Mouse (Mus musculus) erythroblast, embryonic 14.5 days (primary cell): ENCODE data around the gene Vamp9.

Source experiments
- GATA1 ChIP-seq: IDR thresholded peaks from 2 replicates; pipeline ENCODE4 v1.6.1; 2012; ENCODE audit warnings: low read length, inconsistent platforms, mixed read lengths
- TAL1 ChIP-seq: IDR thresholded peaks from 3 replicates; pipeline ENCODE4 v1.6.1; 2012; ENCODE audit warnings: low read length, inconsistent platforms, mixed read lengths

DNA sequence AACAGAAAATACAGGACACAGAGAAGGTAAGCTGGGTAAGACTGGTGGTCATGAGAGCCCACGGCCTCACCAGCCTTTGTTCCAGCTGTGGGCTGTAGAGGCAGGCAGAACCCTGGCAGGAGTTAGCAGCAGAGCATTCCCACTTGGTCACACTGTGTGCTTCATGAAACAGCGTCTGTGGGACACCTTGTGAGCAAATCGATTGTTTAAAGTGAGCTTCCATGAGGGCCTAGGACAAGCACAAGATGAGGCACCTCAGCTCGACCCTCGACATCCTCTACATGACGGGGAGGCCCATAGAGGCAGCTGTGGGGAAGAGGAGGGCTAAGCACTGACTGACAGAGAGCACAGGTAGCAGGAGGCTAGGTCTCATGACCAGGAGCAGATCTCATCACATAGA, 25.9 kb downstream of the Vamp9 start:
- TF ChIP-seq GATA1 = no peak
- no peak for TF ChIP-seq TAL1
